Mouse (Mus musculus) hematopoietic stem cell, adult 5-6 weeks (primary cell): ENCODE measurements at regions not wholly inside any gene's neighbourhood (a gene's known extent, or its start where the extent isn't known, plus 50 kb on each side); places are given as distances from the start of the nearest gene placed in this dataset.

ENCODE experiments used
- ATAC-seq, 2 experiments: fragments of 125-278 bp in 1 of 2; replicated peaks in 1 of 2; 2 replicates each; pipeline ENCODE4 v1.8.0; 2016 to 2017; ENCODE audit warnings: inconsistent platforms in 2 of 2, mild to moderate bottlenecking in 2 of 2, moderate number of reproducible peaks in 2 of 2, low read depth in 1 of 2, moderate TSS enrichment in 1 of 2; ENCODE audit not compliant: low FRiP score in 2 of 2, poor library complexity in 2 of 2, severe bottlenecking in 2 of 2, insufficient read depth in 1 of 2, low TSS enrichment in 1 of 2

- no peak for ATAC-seq
These were observed 526.5 kb downstream of the Epha5 start for GRCm38 (mm10) chr5:83890619-83891185.

GRCm38 (mm10) chr5:83872052-83872451 lies 517.1 kb upstream of the Tecrl start:
- ATAC-seq, result no peak

GRCm38 (mm10) chr5:83868359-83868758 lies 513.4 kb upstream of the Tecrl start:
- ATAC-seq, result no peak

GRCm38 (mm10) chr5:83861674-83862073 lies 506.7 kb upstream of the Tecrl start:
- ATAC-seq, result no peak

GRCm38 (mm10) chr5:83852022-83852421 lies 497.0 kb upstream of the Tecrl start:
- ATAC-seq, result no peak

GRCm38 (mm10) chr5:83826561-83826960 lies 471.6 kb upstream of the Tecrl start:
- no peak for ATAC-seq

- no peak for ATAC-seq
These were observed 470.0 kb upstream of the Tecrl start for GRCm38 (mm10) chr5:83824838-83825466.

GRCm38 (mm10) chr5:83811309-83811708 lies 456.3 kb upstream of the Tecrl start:
- ATAC-seq, result no peak

- no peak for ATAC-seq
These were observed 445.0 kb upstream of the Tecrl start for GRCm38 (mm10) chr5:83800028-83800427.

GRCm38 (mm10) chr5:83780419-83780818 lies 425.4 kb upstream of the Tecrl start:
- no peak for ATAC-seq

- ATAC-seq, result peak in 1 of 2 experiments; percentile 32; a peak in 1 of 4 replicates
These were observed 423.4 kb upstream of the Tecrl start for GRCm38 (mm10) chr5:83778310-83778972.

- ATAC-seq, result no peak
These were observed 386.9 kb upstream of the Tecrl start for GRCm38 (mm10) chr5:83741913-83742312.

GRCm38 (mm10) chr5:83695383-83695782 lies 340.4 kb upstream of the Tecrl start:
- ATAC-seq, result no peak

GRCm38 (mm10) chr5:83692286-83692685 lies 337.3 kb upstream of the Tecrl start:
- no peak for ATAC-seq

- no peak for ATAC-seq
These were observed 323.4 kb upstream of the Tecrl start for GRCm38 (mm10) chr5:83678373-83678772.

- ATAC-seq, result no peak
These were observed 304.1 kb upstream of the Tecrl start for GRCm38 (mm10) chr5:83659091-83659490.

GRCm38 (mm10) chr5:83651329-83651728 lies 296.3 kb upstream of the Tecrl start:
- no peak for ATAC-seq

GRCm38 (mm10) chr5:83622612-83623374 lies 267.8 kb upstream of the Tecrl start:
- no peak for ATAC-seq
